Mouse (Mus musculus): ENCODE measurements at regions not wholly inside any gene's neighbourhood (a gene's known extent, or its start where the extent isn't known, plus 50 kb on each side); places are given as distances from the start of the nearest gene placed in this dataset.

GRCm38 (mm10) chr4:153133147-153133546 lies 349.5 kb downstream of the Ajap1 start:
- WGBS: 82% methylated on average over 13 of the region's 13 CpGs
- no peak overlapping the region for H3K9ac ChIP-seq (replicated peaks; ENCODE audit: low read depth, low read length)
- peaks cover 11% of the 10 kb centered on the region; the same call in 1 of the 2 replicates for H3K9me3 ChIP-seq (replicated peaks; ENCODE audit: control insufficient read depth, low read length)
- TF ChIP-seq CTCF (IDR thresholded peaks at IDR 0.05; ENCODE audit: low read depth) (no peak), EP300 (IDR thresholded peaks at IDR 0.05; ENCODE audit: low read depth) (no peak)
- H3K27ac ChIP-seq (ENCODE audit: low read depth): no peak overlapping the region
- H3K27me3 ChIP-seq (ENCODE audit: control insufficient read depth, insufficient read depth, low read length): no peaks in the 10 kb centered on the region
- no peaks in the 10 kb centered on the region for H3K36me3 ChIP-seq (replicated peaks; ENCODE audit: control insufficient read depth, insufficient read depth, low read length)
- ATAC-seq (ENCODE audit: insufficient read depth, low read depth) (no peak), DNase-seq (ENCODE audit: low spot score) (no peak)
- no peak overlapping the region for H3K4me3 ChIP-seq (ENCODE audit: low read depth, low read length)
- H3K4me2 ChIP-seq (ENCODE audit: low read depth, low read length): no peak overlapping the region
- no peaks in the 10 kb centered on the region for H3K4me1 ChIP-seq (ENCODE audit: control insufficient read depth, insufficient read depth)

- Histone ChIP-seq H3K27me3 (ENCODE audit: control insufficient read depth, insufficient read depth, low read length) (no peaks in the 10 kb centered on the region), H3K4me2 (ENCODE audit: low read depth, low read length) (no peak overlapping the region), H3K4me3 (ENCODE audit: low read depth, low read length) (no peak overlapping the region), H3K4me1 (ENCODE audit: control insufficient read depth, insufficient read depth) (no peaks in the 10 kb centered on the region), H3K36me3 (replicated peaks; ENCODE audit: control insufficient read depth, insufficient read depth, low read length) (no peaks in the 10 kb centered on the region), H3K9ac (replicated peaks; ENCODE audit: low read depth, low read length) (no peak overlapping the region), H3K9me3 (replicated peaks; ENCODE audit: control insufficient read depth, low read length) (peaks cover 11% of the 10 kb centered on the region; the same call in 1 of the 2 replicates), H3K27ac (ENCODE audit: low read depth) (no peak overlapping the region)
- TF ChIP-seq EP300 (IDR thresholded peaks at IDR 0.05; ENCODE audit: low read depth): no peak
- no peak for TF ChIP-seq CTCF (IDR thresholded peaks at IDR 0.05; ENCODE audit: low read depth)
- WGBS: 76% methylated on average over 2 of the region's 2 CpGs
- ATAC-seq (ENCODE audit: insufficient read depth, low read depth) (no peak), DNase-seq (ENCODE audit: low spot score) (no peak)
Measured at GRCm38 (mm10) chr4:153129345-153129744, 353.3 kb downstream of the Ajap1 start.

- Histone ChIP-seq H3K27ac (ENCODE audit: low read depth) (no peak overlapping the region), H3K9ac (replicated peaks; ENCODE audit: low read depth, low read length) (no peak overlapping the region), H3K4me2 (ENCODE audit: low read depth, low read length) (no peak overlapping the region), H3K27me3 (ENCODE audit: control insufficient read depth, insufficient read depth, low read length) (no peaks in the 10 kb centered on the region), H3K4me1 (ENCODE audit: control insufficient read depth, insufficient read depth) (no peaks in the 10 kb centered on the region), H3K36me3 (replicated peaks; ENCODE audit: control insufficient read depth, insufficient read depth, low read length) (no peaks in the 10 kb centered on the region), H3K4me3 (ENCODE audit: low read depth, low read length) (no peak overlapping the region), H3K9me3 (replicated peaks; ENCODE audit: control insufficient read depth, low read length) (peaks cover 4% of the 10 kb centered on the region; the same call in 1 of the 2 replicates)
- TF ChIP-seq EP300 (IDR thresholded peaks at IDR 0.05; ENCODE audit: low read depth) (no peak), CTCF (IDR thresholded peaks at IDR 0.05; ENCODE audit: low read depth) (no peak)
- ATAC-seq (ENCODE audit: insufficient read depth, low read depth) (no peak), DNase-seq (ENCODE audit: low spot score) (no peak)
- 85% methylated on average over 12 of the region's 12 CpGs for WGBS
Measured at GRCm38 (mm10) chr4:153128162-153128561, 354.4 kb downstream of the Ajap1 start.

- DNase-seq (ENCODE audit: low spot score) (no peak), ATAC-seq (ENCODE audit: insufficient read depth, low read depth) (no peak)
- no peaks in the 10 kb centered on the region for H3K9me3 ChIP-seq (replicated peaks; ENCODE audit: control insufficient read depth, low read length)
- no peak overlapping the region for H3K9ac ChIP-seq (replicated peaks; ENCODE audit: low read depth, low read length)
- no peaks in the 10 kb centered on the region for H3K27me3 ChIP-seq (ENCODE audit: control insufficient read depth, insufficient read depth, low read length)
- 31% methylated on average over 6 of the region's 6 CpGs for WGBS
- no peak overlapping the region for H3K4me3 ChIP-seq (ENCODE audit: low read depth, low read length)
- no peak for TF ChIP-seq EP300 (IDR thresholded peaks at IDR 0.05; ENCODE audit: low read depth)
- TF ChIP-seq CTCF (IDR thresholded peaks at IDR 0.05; ENCODE audit: low read depth): no peak
- no peaks in the 10 kb centered on the region for H3K4me1 ChIP-seq (ENCODE audit: control insufficient read depth, insufficient read depth)
- no peak overlapping the region for H3K4me2 ChIP-seq (ENCODE audit: low read depth, low read length)
- H3K27ac ChIP-seq (ENCODE audit: low read depth): no peak overlapping the region
- no peaks in the 10 kb centered on the region for H3K36me3 ChIP-seq (replicated peaks; ENCODE audit: control insufficient read depth, insufficient read depth, low read length)
Measured at GRCm38 (mm10) chr4:153120480-153120879, 362.1 kb downstream of the Ajap1 start.

- Histone ChIP-seq H3K27me3 (ENCODE audit: control insufficient read depth, insufficient read depth, low read length) (no peaks in the 10 kb centered on the region), H3K9ac (replicated peaks; ENCODE audit: low read depth, low read length) (no peak overlapping the region), H3K27ac (ENCODE audit: low read depth) (no peak overlapping the region), H3K9me3 (replicated peaks; ENCODE audit: control insufficient read depth, low read length) (no peaks in the 10 kb centered on the region), H3K4me2 (ENCODE audit: low read depth, low read length) (no peak overlapping the region), H3K4me1 (ENCODE audit: control insufficient read depth, insufficient read depth) (no peaks in the 10 kb centered on the region), H3K36me3 (replicated peaks; ENCODE audit: control insufficient read depth, insufficient read depth, low read length) (no peaks in the 10 kb centered on the region), H3K4me3 (ENCODE audit: low read depth, low read length) (no peak overlapping the region)
- TF ChIP-seq CTCF (IDR thresholded peaks at IDR 0.05; ENCODE audit: low read depth): no peak
- TF ChIP-seq EP300 (IDR thresholded peaks at IDR 0.05; ENCODE audit: low read depth): no peak
- 75% methylated on average over 4 of the region's 4 CpGs for WGBS
- ATAC-seq (ENCODE audit: insufficient read depth, low read depth) (no peak), DNase-seq (ENCODE audit: low spot score) (no peak)
Measured at GRCm38 (mm10) chr4:153119647-153120102, 362.9 kb downstream of the Ajap1 start.

Measured in heart, postnatal 0 days (tissue).